Comparison of ENCODE assay signal across 14 mouse cellular contexts in genomic region chr1:191592016-191592720, GRCm38 (mm10). TPM values are rescaled to one million over a fixed set of nuclear protein-coding genes. Genes with fewer than 3 reads are reported as not detected.
DNase-seq lines count a peak whose midpoint lies in the region; ATAC-seq and TF ChIP-seq lines count a peak whose summit lies in the region.
"Had no signal": no experiment of that assay in that cellular context is flagged by ENCODE, and none has a peak within 500 bp of the region (broad histone marks: within the 10 kb centered on the region; RNA-seq: fewer than 3 reads in every experiment).

No protein-coding gene starts in this region.

- H3K36me3 ChIP-seq in liver, postnatal 0 days (replicated peaks; ENCODE audit: insufficient read depth, low read length) = peaks cover 57% of the 10 kb centered on the region
- H3K36me3 ChIP-seq in liver, embryonic 12.5 days = peaks cover 94% of the 10 kb centered on the region

- DNase-seq in liver, postnatal 0 days = no peak
- peak; percentile 57 for DNase-seq in fibroblast of lung, adult 2 months (ENCODE audit: low read depth)
- peak in 1 of 2 experiments; percentile 24 for DNase-seq in left cerebral cortex, adult 2 months (ENCODE audit: extremely low spot score in 1 of 2, low spot score in 2 of 2)
- DNase-seq in adrenal gland, adult 18-20 months (ENCODE audit: low spot score in 2 of 2) = no peak
- DNase-seq in layer of hippocampus, postnatal 10 days (ENCODE audit: low spot score in 2 of 2) = no peak
- DNase-seq: cerebellum, adult 18-20 months; gastrocnemius, postnatal 10 days; spleen, adult 18-20 months; thymus, adult 2 months had no signal

- H3K9me3 ChIP-seq in liver, postnatal 0 days (ENCODE audit: low read length) = no peaks in the 10 kb centered on the region
- H3K9me3 ChIP-seq in liver, embryonic 12.5 days (replicated peaks) = no peaks in the 10 kb centered on the region
- H3K9me3 ChIP-seq: limb, embryonic 13.5 days; midbrain, embryonic 10.5 days; neural tube, embryonic 13.5 days had no signal

- intact Hi-C loops in left cerebral cortex, adult 2 months (cut with DNase I) = loop anchor here (5.0 to 10.0 kb wide), 2 partner anchors 130 to 513 kb away; no protein-coding TSS in a partner anchor

- peaks cover 2% of the 10 kb centered on the region for H3K4me1 ChIP-seq in liver, postnatal 0 days (ENCODE audit: insufficient read depth)
- H3K4me1 ChIP-seq in liver, embryonic 12.5 days = no peaks in the 10 kb centered on the region
- peaks cover 8% of the 10 kb centered on the region for H3K4me1 ChIP-seq in olfactory bulb, adult 2 months (ENCODE audit: control insufficient read depth, insufficient read depth, low read length)
- H3K4me1 ChIP-seq: limb, embryonic 13.5 days; midbrain, embryonic 10.5 days; neural tube, embryonic 13.5 days had no signal

- no peaks in the 10 kb centered on the region for H3K27me3 ChIP-seq in liver, postnatal 0 days (ENCODE audit: insufficient read depth, low read length)
- H3K27me3 ChIP-seq in liver, embryonic 12.5 days (replicated peaks) = no peaks in the 10 kb centered on the region
- H3K27me3 ChIP-seq: limb, embryonic 13.5 days; neural tube, embryonic 13.5 days had no signal

- TF ChIP-seq CTCF in liver, postnatal 0 days (IDR thresholded peaks at IDR 0.05; ENCODE audit: low read depth) = no peak
- no peak for TF ChIP-seq CTCF in left cerebral cortex, adult 2 months (IDR thresholded peaks at IDR 0.05)
- no peak for TF ChIP-seq CTCF in olfactory bulb, adult 2 months (IDR thresholded peaks at IDR 0.05; ENCODE audit: insufficient read depth, low read depth, low read length)

- H3K4me3 ChIP-seq in liver, postnatal 0 days (ENCODE audit: low read depth, low read length) = no peak overlapping the region
- H3K4me3 ChIP-seq in liver, embryonic 12.5 days = no peak overlapping the region
- H3K4me3 ChIP-seq in left cerebral cortex, adult 2 months = 0 out of 2 replicates have a peak overlapping the region, but pooled peaks have one; percentile 3
- no peak overlapping the region for H3K4me3 ChIP-seq in olfactory bulb, adult 2 months (ENCODE audit: insufficient read depth, low read depth, low read length)
- H3K4me3 ChIP-seq: limb, embryonic 13.5 days; midbrain, embryonic 10.5 days; neural tube, embryonic 13.5 days had no signal

- H3K4me2 ChIP-seq in liver, postnatal 0 days (ENCODE audit: low read depth, low read length) = peak overlapping the region; percentile 40; the same call in 1 of the 2 replicates
- no peak overlapping the region for H3K4me2 ChIP-seq in liver, embryonic 12.5 days
- H3K4me2 ChIP-seq: limb, embryonic 13.5 days; neural tube, embryonic 13.5 days had no signal

- H3K9ac ChIP-seq in liver, postnatal 0 days (replicated peaks) = no peak overlapping the region
- H3K9ac ChIP-seq in liver, embryonic 12.5 days = no peak overlapping the region
- H3K9ac ChIP-seq: limb, embryonic 13.5 days; neural tube, embryonic 13.5 days had no signal

- TF ChIP-seq POLR2A in olfactory bulb, adult 2 months (IDR thresholded peaks at IDR 0.05; ENCODE audit: insufficient read depth, low read depth, low read length) = no peak

- H3K27ac ChIP-seq in liver, postnatal 0 days (ENCODE audit: low read depth) = 0 out of 2 replicates have a peak overlapping the region, but pooled peaks have one; percentile 30
- H3K27ac ChIP-seq in liver, embryonic 12.5 days = no peak overlapping the region
- H3K27ac ChIP-seq in left cerebral cortex, adult 2 months = peak overlapping the region; percentile 89
- peak overlapping the region; percentile 32 for H3K27ac ChIP-seq in olfactory bulb, adult 2 months (ENCODE audit: insufficient read depth, low read depth, low read length)
- H3K27ac ChIP-seq: limb, embryonic 13.5 days; midbrain, embryonic 10.5 days; neural tube, embryonic 13.5 days had no signal

- TF ChIP-seq EP300 in liver, postnatal 0 days (IDR thresholded peaks at IDR 0.05; ENCODE audit: low read depth) = no peak

- WGBS in liver, postnatal 0 days (ENCODE audit: insufficient replicate concordance) = 75% methylated on average over 12 of the region's 12 CpGs
- 82% methylated on average over 12 of the region's 12 CpGs for WGBS in liver, embryonic 12.5 days (ENCODE audit: insufficient replicate concordance)
- WGBS in olfactory bulb, adult 2 months = 47% methylated on average over 12 of the region's 12 CpGs

- ATAC-seq in liver, postnatal 0 days = no peak
- ATAC-seq in liver, embryonic 12.5 days = no peak

RNA-seq across cellular contexts. Expression of gene Ints7, which starts 16.7 kb away (rescaled TPM):
- 9.3 and 11.0 TPM in 2 replicates for polyA plus RNA-seq in liver, postnatal 0 days (2015; fragmentation: Nextera tagmentation; extraction: Ambion mirVana)
- 39.5 and 41.3 TPM in 2 replicates for polyA plus RNA-seq in liver, embryonic 12.5 days (2016; fragmentation: Nextera tagmentation; extraction: Ambion mirVana)
- total RNA-seq in left cerebral cortex, adult 2 months (2021) = 10 to 100 TPM; 32.7 to 34.9 TPM
- not detected in 2 replicates for polyA plus RNA-seq in olfactory bulb, adult 2 months (2012; ENCODE audit: insufficient read depth, insufficient read length, low replicate concordance, missing spikeins)
- total RNA-seq in adrenal gland, adult 18-20 months (2021) = 10 to 100 TPM; 17.9 to 19.8 TPM
- 10 to 100 TPM; 27.6 to 28.9 TPM for total RNA-seq in layer of hippocampus, postnatal 10 days (2021)

RNA-seq across cellular contexts. Expression of gene Dtl, which starts 16.8 kb away (rescaled TPM):
- 10.7 and 11.8 TPM in 2 replicates for polyA plus RNA-seq in liver, postnatal 0 days (2015; fragmentation: Nextera tagmentation; extraction: Ambion mirVana)
- polyA plus RNA-seq in liver, embryonic 12.5 days (2016; fragmentation: Nextera tagmentation; extraction: Ambion mirVana) = 59.6 and 60.2 TPM in 2 replicates
- total RNA-seq in left cerebral cortex, adult 2 months (2021) = 1 to 10 TPM; 6.9 to 8.1 TPM
- not detected in 2 replicates for polyA plus RNA-seq in olfactory bulb, adult 2 months (2012; ENCODE audit: insufficient read depth, insufficient read length, low replicate concordance, missing spikeins)
- total RNA-seq in adrenal gland, adult 18-20 months (2021) = 1 to 10 TPM in 1 of 2 experiments, under 1 TPM in 1; 0.66 to 1.5 TPM
- total RNA-seq in layer of hippocampus, postnatal 10 days (2021) = 1 to 10 TPM; 2.1 to 3.0 TPM
